Mouse (Mus musculus) kidney, adult 8-10 months (tissue): Measurements from ENCODE around the gene Lexm.

Source experiments
- DNase-seq, 2 experiments: peaks; one replicate each; pipeline ENCODE4 v3.0.0; 2022

The Lexm gene

DNA sequence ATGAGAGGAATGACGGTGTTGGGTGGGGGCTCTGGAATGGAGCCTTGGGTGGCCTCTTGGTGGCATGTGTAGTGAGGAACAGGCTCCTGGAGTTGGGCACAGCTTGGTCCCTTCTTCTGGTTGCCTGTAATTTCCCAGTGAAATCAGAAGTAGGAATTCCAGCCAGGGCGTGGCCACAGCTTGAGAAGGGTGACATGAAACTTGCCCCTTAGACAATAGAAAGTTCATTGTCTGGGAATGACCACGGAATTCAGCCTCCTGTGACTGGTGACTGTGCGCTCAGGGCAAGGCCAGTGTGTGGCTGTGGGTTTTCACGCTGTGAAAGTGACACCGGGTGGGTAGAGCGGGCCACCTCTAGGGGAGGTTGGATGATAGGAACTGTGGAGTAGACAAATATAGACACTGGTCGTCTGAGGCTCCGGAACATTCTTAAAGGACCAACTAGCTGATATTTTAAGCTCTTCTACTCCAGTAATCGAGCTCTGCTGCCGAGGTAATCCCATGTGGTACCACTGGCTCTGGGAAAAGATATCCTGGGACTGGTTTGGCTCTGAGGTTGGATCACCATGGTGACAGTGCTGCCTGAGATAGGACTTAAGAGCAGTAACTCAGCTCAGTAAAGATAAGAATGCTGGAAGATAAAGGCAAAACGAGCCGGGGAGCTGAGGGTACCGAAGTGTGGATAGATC lies 35.7 kb downstream of the Lexm start:
- DNase-seq: no peak

GRCm38 (mm10) chr4:106577511-106577910 lies 39.5 kb downstream of the Lexm start:
- DNase-seq: peak; percentile 54 to 75

DNA sequence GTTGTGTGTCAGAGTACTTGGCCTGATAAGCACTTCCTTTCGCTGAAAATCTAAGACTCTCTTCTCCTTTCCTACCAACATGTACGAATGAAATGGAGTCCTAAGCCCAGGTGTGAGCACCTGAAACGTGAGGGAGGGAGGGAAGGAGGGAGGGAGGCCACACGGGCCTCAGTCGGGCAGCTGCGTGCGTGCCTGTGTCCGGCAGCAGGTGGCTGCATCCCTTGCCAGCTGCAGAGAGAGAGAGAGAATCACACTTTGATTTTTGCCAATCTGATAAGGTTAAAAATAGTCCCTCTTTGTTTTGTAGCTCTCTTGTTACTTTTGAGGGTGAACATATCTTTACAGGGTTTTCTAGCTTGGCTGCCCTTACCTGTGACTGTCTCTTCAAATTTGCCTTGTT lies 42.0 kb downstream of the Lexm start:
- no peak for DNase-seq

- DNase-seq: no peak
Observed at GRCm38 (mm10) chr4:106571081-106571724, 45.8 kb downstream of the Lexm start.

GRCm38 (mm10) chr4:106569680-106570079 lies 47.4 kb downstream of the Lexm start:
- no peak for DNase-seq

- no peak for DNase-seq
Observed at GRCm38 (mm10) chr4:106564161-106564560, 52.9 kb downstream of the Lexm start.

GRCm38 (mm10) chr4:106562837-106563790 lies 53.9 kb downstream of the Lexm start:
- DNase-seq: peak; percentile 65 to 70

DNA sequence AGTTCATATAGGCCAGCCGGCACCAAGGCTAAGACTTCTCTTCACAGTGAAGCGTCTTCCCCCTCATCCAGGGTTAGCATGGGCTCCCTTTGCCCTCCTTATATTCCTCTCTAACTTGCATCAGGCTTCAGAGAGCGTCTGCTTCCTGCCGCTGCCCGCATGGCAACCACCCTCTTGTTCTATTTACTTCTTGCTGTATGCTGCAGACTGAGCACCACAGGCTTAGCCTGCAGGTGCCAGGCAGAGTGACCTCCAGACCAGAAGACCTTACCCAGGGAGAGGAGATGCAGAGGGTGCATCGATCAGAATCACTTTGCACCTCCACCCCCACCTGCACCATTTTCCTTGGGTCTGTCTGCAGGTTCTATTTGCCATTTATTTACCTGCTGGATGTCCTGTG lies 55.0 kb downstream of the Lexm start:
- DNase-seq: no peak

- DNase-seq: peak; percentile 92 to 93
Observed at GRCm38 (mm10) chr4:106560846-106561781, 55.9 kb downstream of the Lexm start, which contains the start of gene Dhcr24. Dhcr24 (plus strand) TSS chr4:106561038.

DNA sequence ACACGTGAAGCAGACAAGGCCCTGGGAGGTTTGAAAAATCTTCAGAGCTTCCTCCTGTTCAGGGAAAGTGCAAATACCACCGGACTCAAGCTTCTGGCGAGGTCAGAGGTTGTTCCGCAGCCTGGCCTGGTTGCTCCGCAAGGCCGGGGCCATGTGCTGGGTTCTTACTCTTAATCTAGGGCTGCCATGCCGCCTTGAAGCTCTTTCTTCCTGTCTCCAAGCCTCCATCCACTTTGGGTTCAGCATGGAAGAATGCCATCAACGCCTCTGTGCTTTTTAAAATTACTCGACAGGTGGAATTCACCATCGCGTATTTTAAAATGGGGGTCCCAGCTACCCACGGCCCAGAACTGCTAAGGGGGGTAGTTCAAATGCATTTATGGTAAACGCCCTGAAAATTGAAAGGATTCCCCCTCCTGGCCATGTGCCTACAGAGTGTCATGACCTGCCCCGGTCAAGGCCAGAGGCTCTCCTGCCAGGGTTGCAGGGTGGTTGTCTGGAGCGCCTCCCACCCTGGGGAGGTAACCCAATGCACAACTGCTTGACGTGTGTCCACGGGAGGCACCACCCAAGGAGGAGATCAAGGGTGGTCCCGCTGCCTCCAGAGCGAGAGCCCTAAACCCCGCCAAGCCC lies 56.7 kb downstream of the Lexm start:
- peak; percentile 61 to 64 for DNase-seq

GRCm38 (mm10) chr4:106559343-106560212 lies 57.5 kb downstream of the Lexm start:
- DNase-seq: no peak

GRCm38 (mm10) chr4:106557978-106558377 lies 59.1 kb downstream of the Lexm start:
- peak in 1 of 2 experiments; percentile 57 for DNase-seq

DNA sequence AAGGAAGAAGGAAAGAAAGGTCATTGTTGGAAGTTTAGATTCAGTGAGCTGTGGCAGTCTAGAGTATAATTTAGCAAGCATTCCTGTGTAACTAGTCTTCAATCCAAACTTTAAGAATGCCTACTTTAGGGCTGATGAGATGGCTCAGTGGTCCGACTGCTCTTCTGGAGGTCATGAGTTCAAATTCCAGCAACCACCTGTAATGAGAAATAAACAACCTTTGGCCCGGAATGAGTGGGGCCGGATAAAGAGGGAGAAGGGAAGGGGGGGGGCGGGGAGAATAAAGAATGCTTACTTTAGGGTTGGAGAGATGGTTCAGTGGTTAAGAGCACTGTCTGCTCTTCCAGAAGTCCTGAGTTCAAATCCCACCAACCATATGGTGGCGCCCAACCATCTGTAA lies 59.8 kb downstream of the Lexm start:
- DNase-seq: peak in 1 of 2 experiments; percentile 55

DNA sequence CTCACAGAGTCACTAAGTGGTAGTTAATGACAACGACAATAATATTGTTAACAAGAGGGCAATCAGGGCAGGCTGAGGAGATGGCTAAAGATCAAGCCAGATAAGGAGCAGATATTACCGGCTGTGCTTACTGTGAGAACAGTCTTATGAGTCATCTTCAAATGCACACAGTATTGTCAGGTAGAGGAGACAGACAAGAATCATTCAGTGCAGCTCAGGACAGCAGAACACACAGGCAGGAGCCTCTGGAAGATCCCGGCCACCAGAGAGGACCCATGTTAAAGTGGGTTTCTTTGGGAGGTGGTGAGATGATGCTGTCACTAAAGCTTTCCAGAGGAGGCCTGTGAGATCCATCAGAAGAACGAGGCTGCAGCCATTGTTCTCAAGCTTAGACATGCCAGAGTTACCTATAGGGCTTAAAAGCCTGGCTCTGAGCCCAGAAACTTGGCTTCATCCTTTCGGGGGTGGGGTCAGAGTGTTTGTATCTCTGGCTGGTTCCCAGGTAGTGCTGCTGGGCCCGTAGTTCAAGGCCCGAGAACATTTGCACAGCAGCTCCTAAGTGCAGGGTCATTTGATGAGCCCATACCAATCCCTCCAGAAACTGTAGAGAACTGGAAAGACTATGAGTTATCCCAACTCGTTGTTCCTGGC lies 66.4 kb downstream of the Lexm start:
- DNase-seq: no peak

DNA sequence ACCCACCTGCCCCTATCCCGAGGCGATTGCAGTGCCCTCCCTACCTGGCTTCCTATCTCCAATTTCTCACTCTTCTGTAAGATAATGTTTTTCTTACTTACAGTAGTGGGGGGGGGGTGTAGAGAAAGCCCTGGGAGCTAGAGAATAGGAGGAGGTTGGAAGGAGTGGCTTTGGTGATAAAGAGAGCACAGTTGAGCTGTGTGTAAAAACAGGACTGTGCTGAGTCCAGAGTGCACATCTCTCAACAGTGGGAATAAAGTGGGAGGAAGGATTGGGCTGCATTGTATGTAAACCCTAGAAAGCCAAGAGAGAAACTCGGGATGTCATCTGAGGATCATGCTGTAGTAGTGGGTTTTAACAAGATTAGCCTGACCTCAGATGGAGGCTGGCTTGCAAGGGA lies 68.9 kb downstream of the Lexm start:
- no peak for DNase-seq

GRCm38 (mm10) chr4:106546896-106547295 lies 70.1 kb downstream of the Lexm start:
- DNase-seq: peak; percentile 47 to 48

GRCm38 (mm10) chr4:106545817-106546373 lies 71.1 kb downstream of the Lexm start:
- no peak for DNase-seq

DNA sequence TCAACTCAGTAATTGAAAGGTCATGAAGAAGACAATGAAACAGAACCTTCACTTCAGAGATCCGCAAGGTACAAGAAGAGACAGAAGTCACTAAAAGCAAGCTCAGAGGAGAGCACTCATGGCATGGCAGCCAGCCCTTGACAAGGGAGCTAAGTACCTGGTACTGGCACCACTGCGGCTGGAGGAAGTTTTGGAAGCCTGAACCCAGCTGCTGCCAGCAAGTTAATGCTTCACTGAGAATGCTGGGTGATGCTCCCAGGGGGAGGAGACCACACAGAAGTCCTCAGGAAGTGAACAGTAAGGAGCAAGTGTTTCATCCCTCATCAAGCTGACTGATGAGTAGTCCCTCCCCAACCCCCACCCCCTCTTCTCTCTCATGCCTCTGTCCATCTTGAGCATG lies 74.8 kb downstream of the Lexm start:
- DNase-seq: peak; percentile 74 to 76

- DNase-seq: no peak
Observed at GRCm38 (mm10) chr4:106541491-106541890, 75.5 kb downstream of the Lexm start.
